Mouse (Mus musculus) bone marrow, adult 2 months (tissue): ENCODE measurements around the gene Ak7. TPM values are rescaled to one million over a fixed set of nuclear protein-coding genes. Genes with fewer than 3 reads are reported as not detected.

ENCODE experiments used
- H3K27ac ChIP-seq: fragments of 200-500 bp; 2 replicates; pipeline ENCODE4 v1.5.1; 2012; ENCODE audit warnings: low read depth, mild to moderate bottlenecking, control low read depth, inconsistent platforms, low read length; ENCODE audit not compliant: control insufficient read depth, poor library complexity, insufficient read depth
- H3K4me1 ChIP-seq: fragments of 200-500 bp; 2 replicates; pipeline ENCODE4 v1.6.1; 2011; ENCODE audit warnings: low read length; ENCODE audit not compliant: control insufficient read depth, insufficient read depth
- H3K4me3 ChIP-seq: fragments of 200-500 bp; replicated peaks from 2 replicates; pipeline ENCODE3; 2011; ENCODE audit warnings: mild to moderate bottlenecking, low read depth, low read length, control low read depth; ENCODE audit not compliant: control insufficient read depth
- CTCF ChIP-seq: fragments of 200-500 bp; IDR thresholded peaks from 2 replicates; pipeline ENCODE4 v1.5.1; 2011; ENCODE audit warnings: low read length, control low read depth; ENCODE audit not compliant: control insufficient read depth, insufficient read depth
- POLR2A ChIP-seq: fragments of 200-500 bp; IDR thresholded peaks from 2 replicates; pipeline ENCODE4 v1.6.1; 2011; ENCODE audit warnings: low read depth, mild to moderate bottlenecking, control low read depth, low read length, borderline replicate concordance; ENCODE audit not compliant: control insufficient read depth
- WGBS: fragments of 180-500 bp; shearing (Covaris S2); methylation state at CpG from one replicate; pipeline ENCODE4 v1.1.7; 2018; 5-methylcytosine and 5-hydroxymethylcytosine counted together
- polyA plus RNA-seq: library from polyadenylated mRNA; stranded (reverse); fragments of >200 nt; gene quantifications from 2 replicates; pipeline ENCODE4 v1.2.4, GENCODE M21; 2011; ENCODE audit warnings: low replicate concordance; ENCODE audit not compliant: missing spikeins, insufficient read depth, insufficient read length

Gene Ak7
- polyA plus RNA-seq, 1 experiment, result 0.80 TPM

- TF ChIP-seq CTCF (no peak), POLR2A (no peak)
- Histone ChIP-seq H3K4me1 (no peaks in the 10 kb centered on the region), H3K4me3 (no peak overlapping the region), H3K27ac (no peak overlapping the region)
- 74% methylated on average over 6 of the region's 6 CpGs for WGBS
These were observed 104.8 kb downstream of the Ak7 start for GRCm38 (mm10) chr12:105810608-105811007.

DNA sequence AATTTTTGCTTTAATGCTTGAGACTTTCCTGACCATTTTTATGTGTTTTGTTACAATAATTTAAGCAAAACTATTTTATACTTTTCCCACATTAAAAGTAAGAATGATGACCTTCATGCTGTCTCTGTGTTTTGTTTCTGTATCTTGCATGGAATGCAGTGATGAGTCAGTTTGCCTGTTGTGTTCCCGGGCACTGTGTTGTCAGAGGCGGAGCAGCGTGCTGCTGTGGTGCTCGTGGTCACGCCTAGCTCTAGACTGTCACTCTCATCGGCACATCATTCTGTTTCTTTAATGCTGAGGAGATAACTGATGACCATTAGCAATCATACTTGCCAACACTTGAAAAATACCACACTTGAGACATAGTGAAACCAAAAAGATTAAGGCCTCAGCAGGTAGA, 108.2 kb downstream of the Ak7 start:
- no peak overlapping the region for H3K4me3 ChIP-seq
- H3K4me1 ChIP-seq, result no peaks in the 10 kb centered on the region
- H3K27ac ChIP-seq, result no peak overlapping the region
- no peak for TF ChIP-seq POLR2A
- TF ChIP-seq CTCF, result no peak
- 83% methylated on average over 6 of the region's 6 CpGs for WGBS

DNA sequence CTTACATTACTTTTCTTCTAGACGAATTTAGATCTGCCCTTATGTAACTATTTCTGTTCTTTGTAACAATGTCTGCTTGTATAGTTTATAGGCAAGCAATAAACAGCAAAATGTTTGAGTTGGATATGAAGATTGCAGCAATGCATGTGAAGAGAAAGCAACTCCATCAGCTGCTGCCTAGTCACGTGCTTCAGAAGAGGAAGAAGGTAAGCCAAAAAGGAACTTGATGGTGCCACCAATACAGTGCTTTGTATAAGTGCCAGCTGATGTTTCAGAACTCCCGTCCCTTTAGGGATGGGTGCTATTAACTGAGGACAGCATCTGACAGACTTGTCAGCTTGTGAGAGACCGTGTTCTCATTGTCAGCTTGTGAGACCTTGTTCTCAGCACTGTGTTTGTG, 117.7 kb downstream of the Ak7 start:
- TF ChIP-seq CTCF (no peak), POLR2A (no peak)
- H3K27ac ChIP-seq, result no peak overlapping the region
- no peaks in the 10 kb centered on the region; the same call in 1 of the 2 replicates for H3K4me1 ChIP-seq
- 50% methylated on average over 4 of the region's 4 CpGs for WGBS
- no peak overlapping the region for H3K4me3 ChIP-seq

- TF ChIP-seq POLR2A (no peak), CTCF (no peak)
- no peak overlapping the region for H3K27ac ChIP-seq
- 60% methylated on average over 8 of the region's 8 CpGs for WGBS
- H3K4me1 ChIP-seq, result no peaks in the 10 kb centered on the region; the same call in 1 of the 2 replicates
- no peak overlapping the region for H3K4me3 ChIP-seq
These were observed 119.0 kb downstream of the Ak7 start for GRCm38 (mm10) chr12:105824743-105825142.

GRCm38 (mm10) chr12:105825266-105825665, 119.5 kb downstream of the Ak7 start:
- Histone ChIP-seq H3K4me3 (no peak overlapping the region), H3K4me1 (no peaks in the 10 kb centered on the region; the same call in 1 of the 2 replicates), H3K27ac (no peak overlapping the region)
- WGBS, result 70% methylated on average over 4 of the region's 4 CpGs
- TF ChIP-seq POLR2A (no peak), CTCF (no peak)

Other genes starting within 250 kb of the Ak7 start
- 0.52 TPM in 1 of 2 replicates, not detected in the other for gene Bdkrb2, start 142.8 kb upstream of the Ak7 start, polyA plus RNA-seq
- not detected in 2 replicates for gene Bdkrb1, start 102.9 kb upstream of the Ak7 start, polyA plus RNA-seq
- 3.4 and 7.9 TPM in 2 replicates for gene Gskip, start 21.1 kb upstream of the Ak7 start, polyA plus RNA-seq
- gene Atg2b, start 20.8 kb upstream of the Ak7 start, polyA plus RNA-seq, result 10.9 and 21.4 TPM in 2 replicates
- 37.7 and 61.7 TPM in 2 replicates for gene Papola, start 78.7 kb downstream of the Ak7 start, polyA plus RNA-seq